Mouse (Mus musculus) bone marrow macrophage, adult 2 months (primary cell): Measurements from ENCODE around the gene Ddost.

Experiments used
- CTCF ChIP-seq: IDR thresholded peaks from 2 replicates; pipeline ENCODE4 v1.5.1; 2012; ENCODE audit warnings: low read depth, mild to moderate bottlenecking, low read length, moderate library complexity
- POLR2A ChIP-seq: IDR thresholded peaks from 2 replicates; pipeline ENCODE4 v1.6.1; 2012; ENCODE audit warnings: mild to moderate bottlenecking, low read depth, low read length, borderline replicate concordance

DNA sequence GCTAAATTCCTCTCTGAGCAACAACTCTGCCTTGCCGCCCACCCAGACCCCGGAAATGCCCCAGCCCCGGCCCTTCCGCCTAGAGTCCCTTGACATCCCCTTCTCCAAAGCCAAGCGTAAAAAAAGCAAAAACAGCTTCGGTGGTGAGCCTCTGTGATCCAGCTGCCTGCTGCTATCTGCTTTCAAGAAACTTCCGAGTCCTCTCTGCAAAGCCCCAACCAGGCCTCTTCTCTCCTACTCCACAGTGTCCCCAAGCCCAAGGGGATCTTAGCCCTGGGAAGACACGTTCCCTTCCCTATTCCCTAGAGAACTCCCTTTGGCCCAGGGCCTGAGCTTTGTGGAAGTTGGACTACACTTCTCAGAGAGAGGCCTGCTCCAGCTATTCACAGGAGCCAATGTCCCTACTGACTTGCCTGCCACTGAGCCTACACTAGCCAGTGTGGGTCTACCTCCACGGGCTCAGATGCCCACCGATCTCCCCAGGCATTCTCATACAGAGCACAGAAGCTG, 3.2 kb upstream of the Ddost start:
- TF ChIP-seq CTCF: no peak
- no peak for TF ChIP-seq POLR2A
